Mouse (Mus musculus): ENCODE measurements around the gene Zcchc18. TPM values are rescaled to one million over a fixed set of nuclear protein-coding genes. Genes with fewer than 3 reads are reported as not detected.
A peak's percentile ranks its signal among the peaks of the same experiment; 100 is the strongest.
"Not testable (repeated sequence)": the region's sequence is repeated elsewhere in the genome, so short reads cannot be mapped to it uniquely, and the experiment has no call there.

The Zcchc18 gene
- polyA plus RNA-seq (2012; rRNA removed) (11.4 TPM in 2 replicates), polyA plus RNA-seq (2014; fragmentation: Nextera tagmentation; extraction: Ambion mirVana) (17.1 and 21.3 TPM in 2 replicates)

- no peak for TF ChIP-seq POLR2A (IDR thresholded peaks at IDR 0.05; ENCODE audit: borderline replicate concordance, extremely low read depth, insufficient read depth, insufficient read length)
- peak within 1 kb of the TSS; percentile 36 for H3K4me3 ChIP-seq (replicated peaks; ENCODE audit: low read length)
- ATAC-seq (ENCODE audit: low FRiP score, low read depth): peak; percentile 97
- peak within 1 kb of the TSS; percentile 52 for H3K4me2 ChIP-seq (replicated peaks; ENCODE audit: low read depth, low read length, severe bottlenecking)
- no peaks in the 10 kb centered on the region for H3K36me3 ChIP-seq (ENCODE audit: control insufficient read depth, insufficient read depth, low read length)
- H3K27ac ChIP-seq (replicated peaks; ENCODE audit: low read depth, low read length): no peak within 1 kb of the TSS
- H3K27me3 ChIP-seq (ENCODE audit: control insufficient read depth, insufficient read depth, low read length): peaks cover 10% of the 10 kb centered on the region; the same call in 1 of the 2 replicates
- 19% methylated on average over 26 of the region's 26 CpGs for WGBS
- no peaks in the 10 kb centered on the region for H3K9me3 ChIP-seq (ENCODE audit: control insufficient read depth, low read length)
- H3K4me1 ChIP-seq (ENCODE audit: control insufficient read depth, insufficient read depth, low read length): no peaks in the 10 kb centered on the region
- H3K9ac ChIP-seq (ENCODE audit: low read depth, low read length, severe bottlenecking): peak within 1 kb of the TSS; percentile 47
- DNase-seq (ENCODE audit: low spot score): peak; percentile 70
These were observed at the start of gene Zcchc18 for GRCm38 (mm10) chrX:136992978-136993547. Zcchc18 (plus strand) TSS chrX:136993155.

GRCm38 (mm10) chrX:136957583-136958279 lies 35.2 kb upstream of the Zcchc18 start:
- DNase-seq (ENCODE audit: low spot score) (peak; percentile 52), ATAC-seq (ENCODE audit: low FRiP score, low read depth) (peak; percentile 96)
- peak overlapping the region; percentile 27 for H3K4me3 ChIP-seq (replicated peaks; ENCODE audit: low read length)
- H3K9me3 ChIP-seq (ENCODE audit: control insufficient read depth, low read length); H3K4me1 ChIP-seq (ENCODE audit: control insufficient read depth, insufficient read depth, low read length); H3K9ac ChIP-seq (ENCODE audit: low read depth, low read length, severe bottlenecking); H3K27me3 ChIP-seq (ENCODE audit: control insufficient read depth, insufficient read depth, low read length); H3K27ac ChIP-seq (replicated peaks; ENCODE audit: low read depth, low read length); H3K36me3 ChIP-seq (ENCODE audit: control insufficient read depth, insufficient read depth, low read length): not testable (repeated sequence)
- peak overlapping the region; percentile 38 for H3K4me2 ChIP-seq (replicated peaks; ENCODE audit: low read depth, low read length, severe bottlenecking)
- WGBS: 28% methylated on average over 13 of the region's 13 CpGs

GRCm38 (mm10) chrX:136958300-136958699 lies 34.7 kb upstream of the Zcchc18 start:
- WGBS: 67% methylated on average over 5 of the region's 5 CpGs
- H3K9ac ChIP-seq (ENCODE audit: low read depth, low read length, severe bottlenecking); DNase-seq (ENCODE audit: low spot score); H3K27ac ChIP-seq (replicated peaks; ENCODE audit: low read depth, low read length); ATAC-seq (ENCODE audit: low FRiP score, low read depth); H3K4me1 ChIP-seq (ENCODE audit: control insufficient read depth, insufficient read depth, low read length); H3K36me3 ChIP-seq (ENCODE audit: control insufficient read depth, insufficient read depth, low read length); H3K9me3 ChIP-seq (ENCODE audit: control insufficient read depth, low read length); H3K27me3 ChIP-seq (ENCODE audit: control insufficient read depth, insufficient read depth, low read length): not testable (repeated sequence)
- Histone ChIP-seq H3K4me3 (replicated peaks; ENCODE audit: low read length) (peak overlapping the region; percentile 27; the same call in 1 of the 2 replicates), H3K4me2 (replicated peaks; ENCODE audit: low read depth, low read length, severe bottlenecking) (peak overlapping the region; percentile 35)

GRCm38 (mm10) chrX:136959688-136960087 lies 33.3 kb upstream of the Zcchc18 start:
- Histone ChIP-seq H3K4me1 (ENCODE audit: control insufficient read depth, insufficient read depth, low read length) (no peaks in the 10 kb centered on the region), H3K9ac (ENCODE audit: low read depth, low read length, severe bottlenecking) (no peak overlapping the region), H3K4me3 (replicated peaks; ENCODE audit: low read length) (no peak overlapping the region), H3K27ac (replicated peaks; ENCODE audit: low read depth, low read length) (no peak overlapping the region), H3K9me3 (ENCODE audit: control insufficient read depth, low read length) (no peaks in the 10 kb centered on the region), H3K36me3 (ENCODE audit: control insufficient read depth, insufficient read depth, low read length) (no peaks in the 10 kb centered on the region), H3K4me2 (replicated peaks; ENCODE audit: low read depth, low read length, severe bottlenecking) (no peak overlapping the region), H3K27me3 (ENCODE audit: control insufficient read depth, insufficient read depth, low read length) (no peaks in the 10 kb centered on the region)
- WGBS: 18% methylated on average over 2 of the region's 2 CpGs
- DNase-seq (ENCODE audit: low spot score) (no peak), ATAC-seq (ENCODE audit: low FRiP score, low read depth) (no peak)
- TF ChIP-seq POLR2A (IDR thresholded peaks at IDR 0.05; ENCODE audit: borderline replicate concordance, extremely low read depth, insufficient read depth, insufficient read length): no peak

- H3K4me2 ChIP-seq (replicated peaks; ENCODE audit: low read depth, low read length, severe bottlenecking): peak within 1 kb of the TSS; percentile 47
- H3K27ac ChIP-seq (replicated peaks; ENCODE audit: low read depth, low read length); ATAC-seq (ENCODE audit: low FRiP score, low read depth); H3K9me3 ChIP-seq (ENCODE audit: control insufficient read depth, low read length); H3K4me1 ChIP-seq (ENCODE audit: control insufficient read depth, insufficient read depth, low read length); H3K36me3 ChIP-seq (ENCODE audit: control insufficient read depth, insufficient read depth, low read length); DNase-seq (ENCODE audit: low spot score); H3K27me3 ChIP-seq (ENCODE audit: control insufficient read depth, insufficient read depth, low read length): not testable (repeated sequence)
- WGBS: 84% methylated on average over 6 of the region's 6 CpGs
- peak within 1 kb of the TSS; percentile 41 for H3K4me3 ChIP-seq (replicated peaks; ENCODE audit: low read length)
- H3K9ac ChIP-seq (ENCODE audit: low read depth, low read length, severe bottlenecking): peak within 1 kb of the TSS; percentile 50; the same call in 1 of the 2 replicates
These were observed 17.6 kb upstream of the Zcchc18 start, which contains the start of gene Tmsb15b2 for GRCm38 (mm10) chrX:136975397-136975796. Tmsb15b2 (minus strand) TSS chrX:136975497.

All from limb, embryonic 14.5 days (tissue).